Mouse (Mus musculus) lung, postnatal 10 days (tissue): ENCODE measurements around the gene 1110051M20Rik.

Experiments used
- DNase-seq: peaks from one replicate; pipeline ENCODE4 v3.0.0; 2021

The 1110051M20Rik gene

GRCm38 (mm10) chr2:91444286-91444892 lies at the start of gene 1110051M20Rik:
Gene 1110051M20Rik, minus strand, starts transcription at chr2:91444704.
- peak; percentile 95 for DNase-seq

GRCm38 (mm10) chr2:91493981-91494380 lies 49.5 kb upstream of the 1110051M20Rik start:
- DNase-seq, result no peak

- no peak for DNase-seq
Observed at GRCm38 (mm10) chr2:91492071-91492635, 47.6 kb upstream of the 1110051M20Rik start.

- peak; percentile 56 for DNase-seq
Observed at GRCm38 (mm10) chr2:91487295-91487694, 42.8 kb upstream of the 1110051M20Rik start.

- no peak for DNase-seq
Observed at GRCm38 (mm10) chr2:91485256-91485655, 40.8 kb upstream of the 1110051M20Rik start.

GRCm38 (mm10) chr2:91484698-91485097 lies 40.2 kb upstream of the 1110051M20Rik start:
- DNase-seq, result no peak

- peak; percentile 81 for DNase-seq
Observed at GRCm38 (mm10) chr2:91480805-91481514, 36.5 kb upstream of the 1110051M20Rik start.

GRCm38 (mm10) chr2:91480399-91480801 lies 35.9 kb upstream of the 1110051M20Rik start:
- DNase-seq, result no peak

- no peak for DNase-seq
Observed at GRCm38 (mm10) chr2:91476841-91477240, 32.3 kb upstream of the 1110051M20Rik start.

- DNase-seq, result peak; percentile 52
Observed at GRCm38 (mm10) chr2:91476251-91476661, 31.8 kb upstream of the 1110051M20Rik start.

- DNase-seq, result no peak
Observed at GRCm38 (mm10) chr2:91475791-91476190, 31.3 kb upstream of the 1110051M20Rik start.

- peak; percentile 42 for DNase-seq
Observed at GRCm38 (mm10) chr2:91474358-91474757, 29.9 kb upstream of the 1110051M20Rik start.

GRCm38 (mm10) chr2:91470055-91470647 lies 25.6 kb upstream of the 1110051M20Rik start:
- DNase-seq, result peak; percentile 48

GRCm38 (mm10) chr2:91467613-91468012 lies 23.1 kb upstream of the 1110051M20Rik start:
- DNase-seq, result peak; percentile 26

GRCm38 (mm10) chr2:91465934-91466333 lies 21.4 kb upstream of the 1110051M20Rik start:
- DNase-seq, result no peak

GRCm38 (mm10) chr2:91462681-91463080 lies 18.2 kb upstream of the 1110051M20Rik start:
- no peak for DNase-seq

- no peak for DNase-seq
Observed at GRCm38 (mm10) chr2:91462196-91462595, 17.7 kb upstream of the 1110051M20Rik start.

- DNase-seq, result no peak
Observed at GRCm38 (mm10) chr2:91461341-91461740, 16.8 kb upstream of the 1110051M20Rik start.

GRCm38 (mm10) chr2:91460771-91461170 lies 16.3 kb upstream of the 1110051M20Rik start:
- no peak for DNase-seq

- DNase-seq, result peak; percentile 40
Observed at GRCm38 (mm10) chr2:91460076-91460475, 15.6 kb upstream of the 1110051M20Rik start.

- peak; percentile 79 for DNase-seq
Observed at GRCm38 (mm10) chr2:91458673-91459391, 14.3 kb upstream of the 1110051M20Rik start.

- peak; percentile 76 for DNase-seq
Observed at GRCm38 (mm10) chr2:91458252-91458672, 13.8 kb upstream of the 1110051M20Rik start.
